Mouse (Mus musculus) liver, postnatal 0 days (tissue): ENCODE results near the gene Gm26602. TPM values are rescaled to one million over a fixed set of nuclear protein-coding genes. Genes with fewer than 3 reads are reported as not detected.

Experiments
- ATAC-seq: fragments of 200-750 bp; cut with Nextera tagmentation; 2 replicates; pipeline ENCODE4 v1.8.0; 2017; ENCODE audit warnings: mild to moderate bottlenecking, moderate library complexity
- DNase-seq: peaks from one replicate; pipeline ENCODE4 v3.0.0-alpha.2; 2016
- H3K27ac ChIP-seq: fragments of 300-500 bp; sonication (generic); 2 replicates; pipeline ENCODE4 v1.5.1; 2014; ENCODE audit warnings: antibody characterized with exemption, moderate library complexity, mild to moderate bottlenecking, low read depth
- H3K27me3 ChIP-seq: fragments of 300-500 bp; sonication (generic); 2 replicates; pipeline ENCODE4 v1.6.1; 2014; ENCODE audit warnings: low read length, control low read depth, mixed read lengths; ENCODE audit not compliant: insufficient read depth
- H3K36me3 ChIP-seq: fragments of 300-500 bp; sonication (generic); replicated peaks from 2 replicates; pipeline ENCODE4 v1.6.1; 2014; ENCODE audit warnings: mild to moderate bottlenecking, control low read depth, low read length, moderate library complexity, mixed read lengths; ENCODE audit not compliant: insufficient read depth
- H3K4me1 ChIP-seq: fragments of 300-500 bp; sonication (generic); 2 replicates; pipeline ENCODE4 v1.6.1; 2014; ENCODE audit warnings: antibody characterized with exemption, mild to moderate bottlenecking, control low read depth; ENCODE audit not compliant: insufficient read depth
- H3K4me2 ChIP-seq: fragments of 300-500 bp; sonication (generic); 2 replicates; pipeline ENCODE4 v1.6.1; 2014; ENCODE audit warnings: low read depth, mild to moderate bottlenecking, low read length, moderate library complexity, mixed read lengths
- H3K4me3 ChIP-seq: fragments of 300-500 bp; sonication (generic); 2 replicates; pipeline ENCODE4 v1.5.1; 2014; ENCODE audit warnings: low read depth, low read length
- H3K9ac ChIP-seq: fragments of 300-500 bp; sonication (generic); replicated peaks from 2 replicates; pipeline ENCODE4 v1.6.1; 2014; ENCODE audit warnings: mild to moderate bottlenecking, moderate library complexity
- H3K9me3 ChIP-seq: fragments of 300-500 bp; sonication (generic); 2 replicates; pipeline ENCODE4 v1.6.1; 2016; ENCODE audit warnings: mild to moderate bottlenecking, control low read depth, low read length, mixed read lengths
- CTCF ChIP-seq: sonication (generic); IDR thresholded peaks from 2 replicates; pipeline ENCODE4 v1.5.1; 2016; ENCODE audit warnings: antibody characterized with exemption, low read depth
- EP300 ChIP-seq: IDR thresholded peaks from 2 replicates; pipeline ENCODE4 v1.6.1; 2016; ENCODE audit warnings: antibody characterized with exemption, low read depth, mild to moderate bottlenecking
- WGBS: fragments of 180-500 bp; shearing (Covaris S2); extraction: QIAGEN DNeasy Blood & Tissue Kit; methylation state at CpG from one replicate; pipeline ENCODE4 v1.1.7; 2014; ENCODE audit not compliant: insufficient replicate concordance; 5-methylcytosine and 5-hydroxymethylcytosine counted together
- polyA plus RNA-seq: library from polyadenylated mRNA; unstranded; fragments of >200 nt; fragmentation: Nextera tagmentation; extraction: Ambion mirVana; gene quantifications from 2 replicates; pipeline ENCODE4 v1.2.1, GENCODE M21; 2015

Gene Gm26602
- polyA plus RNA-seq, 1 experiment from 2014 or later: not detected

GRCm38 (mm10) chr10:79928030-79928694 is 17.5 kb downstream of the Gm26602 start:
- WGBS: under 1% methylated on average over 26 of the region's 29 CpGs
- DNase-seq: peak; percentile 74

GRCm38 (mm10) chr10:79928907-79929701 is 18.4 kb downstream of the Gm26602 start:
- DNase-seq: no peak
- WGBS: 30% methylated on average over 9 of the region's 9 CpGs
- peak overlapping the region; percentile 58 for H3K9ac ChIP-seq
- H3K27ac ChIP-seq: peak overlapping the region; percentile 74
- TF ChIP-seq CTCF: no peak
- TF ChIP-seq EP300: no peak
- ATAC-seq: no peak
- peaks cover 47% of the 10 kb centered on the region for H3K4me1 ChIP-seq
- no peaks in the 10 kb centered on the region for H3K9me3 ChIP-seq
- H3K27me3 ChIP-seq: no peaks in the 10 kb centered on the region
- peak overlapping the region; percentile 86 for H3K4me3 ChIP-seq
- peaks cover 28% of the 10 kb centered on the region for H3K36me3 ChIP-seq
- peak overlapping the region; percentile 97 for H3K4me2 ChIP-seq

More at GRCm38 (mm10) chr10:79928030-79928694, 17.5 kb downstream of the Gm26602 start:
- Histone ChIP-seq H3K9me3 (no peaks in the 10 kb centered on the region), H3K4me2 (peak overlapping the region; percentile 97), H3K4me1 (peaks cover 43% of the 10 kb centered on the region), H3K27ac (peak overlapping the region; percentile 95), H3K27me3 (no peaks in the 10 kb centered on the region), H3K9ac (peak overlapping the region; percentile 85), H3K4me3 (peak overlapping the region; percentile 86), H3K36me3 (peaks cover 22% of the 10 kb centered on the region)
- TF ChIP-seq CTCF (no peak), EP300 (no peak)
- peak; percentile 40; the same call in 1 of the 2 replicates for ATAC-seq

- Histone ChIP-seq H3K4me3 (no peak overlapping the region), H3K4me1 (peaks cover 56% of the 10 kb centered on the region), H3K9ac (peak overlapping the region; percentile 58; the same call in 1 of the 2 replicates), H3K36me3 (peaks cover 33% of the 10 kb centered on the region), H3K27me3 (no peaks in the 10 kb centered on the region), H3K9me3 (no peaks in the 10 kb centered on the region), H3K27ac (no peak overlapping the region; the same call in 1 of the 2 replicates), H3K4me2 (peak overlapping the region; percentile 97; the same call in 1 of the 2 replicates)
- DNase-seq (no peak), ATAC-seq (no peak)
- no peak for TF ChIP-seq CTCF
- TF ChIP-seq EP300: no peak
- WGBS: 83% methylated on average over 18 of the region's 18 CpGs
These were observed 19.5 kb downstream of the Gm26602 start for GRCm38 (mm10) chr10:79929967-79930825.

- Histone ChIP-seq H3K36me3 (peaks cover 39% of the 10 kb centered on the region), H3K9ac (no peak overlapping the region), H3K27me3 (no peaks in the 10 kb centered on the region), H3K4me3 (no peak overlapping the region), H3K27ac (no peak overlapping the region), H3K9me3 (no peaks in the 10 kb centered on the region), H3K4me2 (no peak overlapping the region), H3K4me1 (peaks cover 58% of the 10 kb centered on the region)
- TF ChIP-seq CTCF (no peak), EP300 (no peak)
- DNase-seq (no peak), ATAC-seq (no peak)
- WGBS: 90% methylated on average over 16 of the region's 16 CpGs
These were observed 20.1 kb downstream of the Gm26602 start for GRCm38 (mm10) chr10:79930826-79931186.

GRCm38 (mm10) chr10:79931797-79932196 is 21.1 kb downstream of the Gm26602 start:
- Histone ChIP-seq H3K9ac (no peak overlapping the region), H3K36me3 (peaks cover 44% of the 10 kb centered on the region), H3K4me3 (no peak overlapping the region), H3K27ac (no peak overlapping the region), H3K4me2 (no peak overlapping the region), H3K27me3 (no peaks in the 10 kb centered on the region), H3K9me3 (no peaks in the 10 kb centered on the region), H3K4me1 (peaks cover 60% of the 10 kb centered on the region)
- TF ChIP-seq EP300 (no peak), CTCF (no peak)
- 65% methylated on average over 8 of the region's 9 CpGs for WGBS
- DNase-seq (no peak), ATAC-seq (no peak)
